Mouse (Mus musculus) neural tube, embryonic 15.5 days (tissue): ENCODE measurements around the gene Lrrc29. TPM values are rescaled to one million over a fixed set of nuclear protein-coding genes. Genes with fewer than 3 reads are reported as not detected.

ENCODE experiments used
- ATAC-seq: fragments of 200-750 bp; cut with Nextera tagmentation; 2 replicates; pipeline ENCODE4 v1.8.0; 2017; ENCODE audit warnings: mild to moderate bottlenecking, moderate TSS enrichment, moderate library complexity; ENCODE audit not compliant: low FRiP score
- H3K27ac ChIP-seq: fragments of 300-500 bp; sonication (generic); replicated peaks from 2 replicates; pipeline ENCODE4 v1.5.1; 2015; ENCODE audit warnings: mild to moderate bottlenecking, inconsistent platforms
- H3K27me3 ChIP-seq: fragments of 300-500 bp; sonication (generic); replicated peaks from 2 replicates; pipeline ENCODE4 v1.6.1; 2015; ENCODE audit warnings: inconsistent platforms
- H3K36me3 ChIP-seq: fragments of 300-500 bp; sonication (generic); 2 replicates; pipeline ENCODE4 v1.6.1; 2015; ENCODE audit warnings: inconsistent platforms
- H3K4me1 ChIP-seq: fragments of 300-500 bp; sonication (generic); 2 replicates; pipeline ENCODE4 v1.6.1; 2015; ENCODE audit warnings: inconsistent platforms
- H3K4me2 ChIP-seq: fragments of 300-500 bp; sonication (generic); 2 replicates; pipeline ENCODE4 v1.6.1; 2015; ENCODE audit warnings: inconsistent platforms, mild to moderate bottlenecking, moderate library complexity
- H3K4me3 ChIP-seq: fragments of 300-500 bp; sonication (generic); replicated peaks from 2 replicates; pipeline ENCODE4 v1.5.1; 2015; ENCODE audit warnings: mild to moderate bottlenecking, inconsistent platforms
- H3K9ac ChIP-seq: fragments of 300-500 bp; sonication (generic); replicated peaks from 2 replicates; pipeline ENCODE4 v1.6.1; 2015; ENCODE audit warnings: mild to moderate bottlenecking, inconsistent platforms
- H3K9me3 ChIP-seq: fragments of 300-500 bp; sonication (generic); replicated peaks from 2 replicates; pipeline ENCODE4 v1.6.1; 2016; ENCODE audit warnings: inconsistent platforms
- WGBS: fragments of 180-500 bp; shearing (Covaris S2); methylation state at CpG from one replicate; pipeline ENCODE4 v1.1.7; 2015; ENCODE audit warnings: mixed read lengths; 5-methylcytosine and 5-hydroxymethylcytosine counted together
- microRNA counts: library from miRNA; unstranded; fragments of <30 nt; microRNA quantifications from one replicate; lab custom pipeline; 2016
- microRNA-seq: library from miRNA; unstranded; fragments of <30 nt; microRNA quantifications from one replicate; pipeline ENCODE4, GENCODE M21; 2017
- polyA plus RNA-seq: library from polyadenylated mRNA; unstranded; fragments of >200 nt; fragmentation: Nextera tagmentation; extraction: Ambion mirVana; gene quantifications from 2 replicates; pipeline ENCODE4 v1.2.1, GENCODE M21; 2015

The Lrrc29 gene
- polyA plus RNA-seq, 1 experiment from 2014 or later: 0.55 TPM

DNA sequence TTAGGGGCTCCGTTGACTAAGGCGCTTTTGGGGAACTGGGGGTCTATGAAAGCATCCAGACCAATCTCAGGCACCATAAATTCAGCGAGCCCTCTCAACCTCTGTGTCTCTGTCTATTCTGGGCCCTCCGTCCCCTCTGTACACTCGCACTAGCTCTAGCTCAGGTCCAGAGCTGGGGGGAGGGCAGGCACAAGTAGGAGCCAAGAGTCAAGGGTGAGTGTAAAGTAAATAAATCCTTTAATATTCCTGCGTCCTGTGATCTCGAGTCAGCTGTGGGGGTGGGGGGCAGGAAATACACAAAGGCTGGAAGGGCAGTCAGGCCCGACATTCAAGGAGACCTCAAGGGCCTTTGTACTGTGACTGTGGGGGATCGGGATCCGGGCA is 57.0 kb downstream of the Lrrc29 start:
- H3K4me1 ChIP-seq: peaks cover 52% of the 10 kb centered on the region
- H3K36me3 ChIP-seq: no peaks in the 10 kb centered on the region
- H3K9me3 ChIP-seq: no peaks in the 10 kb centered on the region
- peak overlapping the region; percentile 82 for H3K27ac ChIP-seq
- 1% methylated on average over 10 of the region's 10 CpGs for whole genome bisulfite sequencing
- H3K4me2 ChIP-seq: peak overlapping the region; percentile 80
- H3K4me3 ChIP-seq: peak overlapping the region; percentile 54
- peak; percentile 6; the same call in 1 of the 2 replicates for ATAC-seq
- H3K27me3 ChIP-seq: peaks cover 95% of the 10 kb centered on the region
- peak overlapping the region; percentile 54 for H3K9ac ChIP-seq

DNA sequence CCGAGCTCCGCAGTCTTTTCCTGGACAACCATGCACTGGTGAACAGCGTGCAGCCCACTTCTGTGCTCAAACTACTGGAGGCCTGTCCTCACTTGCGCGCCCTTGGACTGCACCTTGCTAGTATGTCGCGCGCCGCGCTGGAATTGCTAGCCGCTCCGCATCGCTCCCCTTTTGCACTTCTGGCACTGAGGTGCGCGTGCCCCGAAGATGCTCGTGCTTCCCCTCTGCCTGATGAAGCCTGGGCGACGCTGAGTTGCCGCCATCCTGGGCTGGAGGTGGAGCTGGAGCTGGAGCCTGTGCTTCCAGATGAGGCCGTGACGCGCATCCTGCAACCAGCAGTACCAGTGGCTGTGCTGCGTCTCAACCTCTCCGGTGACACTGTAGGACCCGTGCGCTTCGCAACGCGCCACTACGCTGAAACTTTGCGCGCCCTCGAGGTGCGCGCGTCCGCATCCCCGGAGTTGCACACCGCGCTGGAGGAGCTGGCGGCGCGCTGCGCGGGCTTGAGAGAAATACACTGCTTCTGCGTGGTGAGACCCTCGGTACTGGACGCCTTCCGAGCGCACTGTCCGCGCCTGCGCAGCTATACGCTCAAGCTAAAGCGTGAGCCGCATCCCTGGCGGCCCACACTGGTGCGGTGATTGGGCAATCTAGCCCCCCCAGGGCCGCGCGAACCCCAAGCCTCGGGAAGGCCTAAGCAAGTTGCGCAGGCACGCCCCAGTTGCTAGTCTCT is 57.6 kb downstream of the Lrrc29 start:
- H3K4me1 ChIP-seq: peaks cover 56% of the 10 kb centered on the region
- 3% methylated on average over 65 of the region's 65 CpGs for WGBS
- ATAC-seq: peak; percentile 89

DNA sequence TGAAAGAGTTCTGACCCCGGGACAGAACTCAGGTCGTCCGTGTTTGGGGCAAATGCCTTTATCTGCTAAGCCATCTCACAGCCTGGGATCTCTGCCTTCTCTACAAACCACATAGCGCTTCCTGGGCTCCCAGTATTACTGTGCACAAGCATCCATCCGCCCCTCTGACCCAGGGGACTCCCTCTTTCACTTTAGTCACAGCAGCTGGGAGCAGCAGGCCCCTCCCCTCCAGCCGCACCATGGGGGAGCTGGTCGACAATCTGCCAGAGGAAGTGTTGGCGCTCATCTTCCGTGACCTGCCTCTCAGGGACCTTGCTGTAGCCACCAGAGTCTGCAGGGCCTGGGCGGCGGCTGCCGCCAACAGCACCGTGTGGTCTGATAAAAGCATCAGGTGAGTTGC is 59.3 kb downstream of the Lrrc29 start:
- ATAC-seq: no peak
- Histone ChIP-seq H3K4me2 (peak overlapping the region; percentile 3; the same call in 1 of the 2 replicates), H3K36me3 (no peaks in the 10 kb centered on the region), H3K9ac (no peak overlapping the region), H3K4me1 (peaks cover 56% of the 10 kb centered on the region), H3K27ac (no peak overlapping the region), H3K4me3 (no peak overlapping the region), H3K27me3 (peaks cover 91% of the 10 kb centered on the region), H3K9me3 (no peaks in the 10 kb centered on the region)
- 13% methylated on average over 13 of the region's 13 CpGs for WGBS

More for the DNA sequence above, 57.6 kb downstream of the Lrrc29 start:
- H3K9me3 ChIP-seq: no peaks in the 10 kb centered on the region
- H3K4me3 ChIP-seq: peak overlapping the region; percentile 54
- peak overlapping the region; percentile 82 for H3K27ac ChIP-seq
- H3K9ac ChIP-seq: peak overlapping the region; percentile 54
- H3K36me3 ChIP-seq: no peaks in the 10 kb centered on the region
- peak overlapping the region; percentile 80 for H3K4me2 ChIP-seq
- H3K27me3 ChIP-seq: peaks cover 95% of the 10 kb centered on the region

GRCm38 (mm10) chr8:105265128-105265527 is 61.0 kb downstream of the Lrrc29 start:
- no peak overlapping the region for H3K9ac ChIP-seq
- peaks cover 91% of the 10 kb centered on the region for H3K27me3 ChIP-seq
- peaks cover 46% of the 10 kb centered on the region for H3K4me1 ChIP-seq
- no peaks in the 10 kb centered on the region for H3K36me3 ChIP-seq
- H3K4me2 ChIP-seq: peak overlapping the region; percentile 92
- H3K4me3 ChIP-seq: peak overlapping the region; percentile 64
- H3K9me3 ChIP-seq: no peaks in the 10 kb centered on the region
- ATAC-seq: no peak
- 4% methylated on average over 10 of the region's 10 CpGs for WGBS
- no peak overlapping the region for H3K27ac ChIP-seq

GRCm38 (mm10) chr8:105264024-105264982 is 61.8 kb downstream of the Lrrc29 start, which contains the start of the genes Tradd and Fbxl8:
Tradd (minus strand) TSS chr8:105264609.
Fbxl8 (plus strand) TSS chr8:105264648.
- no peak within 1 kb of the TSS for H3K27ac ChIP-seq

GRCm38 (mm10) chr8:105263244-105263912 is 62.7 kb downstream of the Lrrc29 start:
- peaks cover 91% of the 10 kb centered on the region for H3K27me3 ChIP-seq
- 41% methylated on average over 16 of the region's 16 CpGs for whole genome bisulfite sequencing
- no peaks in the 10 kb centered on the region for H3K9me3 ChIP-seq
- ATAC-seq: no peak
- no peak overlapping the region for H3K27ac ChIP-seq
- 0 out of 2 replicates have a peak overlapping the region, but pooled peaks have one; percentile 92 for H3K4me2 ChIP-seq
- H3K4me1 ChIP-seq: peaks cover 45% of the 10 kb centered on the region
- no peaks in the 10 kb centered on the region for H3K36me3 ChIP-seq
- no peak overlapping the region for H3K9ac ChIP-seq
- H3K4me3 ChIP-seq: peak overlapping the region; percentile 64

More at GRCm38 (mm10) chr8:105264024-105264982, 61.8 kb downstream of the Lrrc29 start, which contains the start of the genes Tradd and Fbxl8:
- peak within 1 kb of the TSS; percentile 92 for H3K4me2 ChIP-seq
- peak within 1 kb of the TSS; percentile 64 for H3K4me3 ChIP-seq
- under 1% methylated on average over 54 of the region's 54 CpGs for WGBS
- H3K4me1 ChIP-seq: peaks cover 45% of the 10 kb centered on the region
- H3K9ac ChIP-seq: peak within 1 kb of the TSS; percentile 49
- ATAC-seq: no peak
- H3K36me3 ChIP-seq: no peaks in the 10 kb centered on the region
- peaks cover 90% of the 10 kb centered on the region for H3K27me3 ChIP-seq
- no peaks in the 10 kb centered on the region for H3K9me3 ChIP-seq

MicroRNAs encoded within 50 kb of the gene (microRNA counts, 519-probe panel; counts per million panel counts)
- 2,703 counts per million, percentile 64 among the panel's probes with 10 or more counts for microRNA mmu-miR-328 (lab: Ali Mortazavi, UCI)

Small RNA genes within 50 kb of the gene (microRNA-seq; reads per million reads assigned to microRNA genes)
- gene Gm27320 (not detected), gene Mir328 (238 reads per million, percentile 66 among the genes with 10 or more reads in this experiment)

Other genes with a start within 250 kb of the Lrrc29 start
- gene Ces3b, start 242.5 kb downstream of the Lrrc29 start, polyA plus RNA-seq: not detected in 2 replicates
- 0.18 TPM in 1 of 2 replicates, not detected in the other for gene Ces4a, start 194.5 kb downstream of the Lrrc29 start, polyA plus RNA-seq
- 34.0 and 38.6 TPM in 2 replicates for gene Cbfb, start 155.6 kb downstream of the Lrrc29 start, polyA plus RNA-seq
- gene D230025D16Rik, start 101.1 kb downstream of the Lrrc29 start, polyA plus RNA-seq: 27.7 and 30.3 TPM in 2 replicates
- 12.3 and 12.4 TPM in 2 replicates for gene B3gnt9, start 71.1 kb downstream of the Lrrc29 start, polyA plus RNA-seq
- gene Tradd, start 61.7 kb downstream of the Lrrc29 start, polyA plus RNA-seq: 20.7 and 24.3 TPM in 2 replicates
- gene Fbxl8, start 61.6 kb downstream of the Lrrc29 start, polyA plus RNA-seq: 1.9 and 3.0 TPM in 2 replicates
- 0.45 and 0.92 TPM in 2 replicates for gene Hsf4, start 56.5 kb downstream of the Lrrc29 start, polyA plus RNA-seq
- gene Nol3, start 50.1 kb downstream of the Lrrc29 start, polyA plus RNA-seq: 5.7 and 6.2 TPM in 2 replicates
- gene 4931428F04Rik, start 36.4 kb downstream of the Lrrc29 start, polyA plus RNA-seq: 104 and 122 TPM in 2 replicates
- gene Exoc3l, start 30.2 kb downstream of the Lrrc29 start, polyA plus RNA-seq: 10.6 and 11.3 TPM in 2 replicates
- 41.6 and 61.6 TPM in 2 replicates for gene E2f4, start 28.6 kb downstream of the Lrrc29 start, polyA plus RNA-seq
- 1.1 and 4.7 TPM in 2 replicates for gene Elmo3, start 20.7 kb downstream of the Lrrc29 start, polyA plus RNA-seq
- gene Tmem208, start 76 bp upstream of the Lrrc29 start, polyA plus RNA-seq: 141 and 159 TPM in 2 replicates
- gene Fhod1, start 21.7 kb upstream of the Lrrc29 start, polyA plus RNA-seq: 0.79 and 0.89 TPM in 2 replicates
- gene Slc9a5, start 22.6 kb upstream of the Lrrc29 start, polyA plus RNA-seq: 9.4 and 10.9 TPM in 2 replicates
- gene Plekhg4, start 47.0 kb upstream of the Lrrc29 start, polyA plus RNA-seq: 1.7 and 2.4 TPM in 2 replicates
- gene Kctd19, start 87.2 kb upstream of the Lrrc29 start, polyA plus RNA-seq: not detected in 2 replicates
- gene Lrrc36, start 87.3 kb upstream of the Lrrc29 start, polyA plus RNA-seq: 0.23 and 0.27 TPM in 2 replicates
- 253 and 288 TPM in 2 replicates for gene Tppp3, start 145.2 kb upstream of the Lrrc29 start, polyA plus RNA-seq
- 36.6 and 36.8 TPM in 2 replicates for gene Zdhhc1, start 170.6 kb upstream of the Lrrc29 start, polyA plus RNA-seq
- gene Hsd11b2, start 192.5 kb upstream of the Lrrc29 start, polyA plus RNA-seq: 1.0 and 1.1 TPM in 2 replicates
- 219 and 243 TPM in 2 replicates for gene Atp6v0d1, start 239.8 kb upstream of the Lrrc29 start, polyA plus RNA-seq